ENCODE assay signal across 26 mouse cellular contexts in the genomic region with DNA sequence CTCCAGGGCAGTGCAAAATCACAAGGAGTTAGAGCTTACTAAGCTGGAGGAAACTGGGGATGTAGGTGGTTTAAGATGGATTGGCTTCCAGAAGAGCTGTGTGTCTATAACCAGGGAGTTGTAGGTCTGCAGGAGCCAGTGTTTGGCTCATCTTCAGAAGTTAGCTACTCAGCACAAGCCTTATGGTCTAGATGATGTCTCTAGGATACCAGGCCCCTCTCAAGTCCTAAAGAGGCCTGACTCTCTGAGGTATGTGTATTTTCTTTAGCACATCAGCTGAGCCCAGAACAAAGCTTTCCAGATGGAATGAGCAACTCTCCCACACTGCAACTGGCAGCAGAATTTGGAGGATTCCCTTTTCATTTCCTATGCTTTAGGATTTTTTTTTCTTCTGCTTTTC.
DNase-seq lines count a peak whose midpoint lies in the region; ATAC-seq and TF ChIP-seq lines count a peak whose summit lies in the region.
"Had no signal": no experiment of that assay in that cellular context is flagged by ENCODE, and none has a peak within 500 bp of the region (broad histone marks: within the 10 kb centered on the region; RNA-seq: fewer than 3 reads in every experiment).

No protein-coding gene starts in this region.

- H3K27me3 ChIP-seq in hindbrain, embryonic 13.5 days: no peaks in the 10 kb centered on the region
- H3K27me3 ChIP-seq: forebrain, embryonic 15.5 days; heart, embryonic 12.5 days; limb, embryonic 12.5 days; stomach, embryonic 15.5 days had no signal

- no peak overlapping the region for H3K4me3 ChIP-seq in left cerebral cortex, adult 2 months
- no peak overlapping the region for H3K4me3 ChIP-seq in hindbrain, embryonic 13.5 days
- H3K4me3 ChIP-seq: forebrain, embryonic 15.5 days; heart, embryonic 12.5 days; hindbrain, embryonic 10.5 days; limb, embryonic 12.5 days; stomach, embryonic 15.5 days had no signal

- H3K9me3 ChIP-seq in hindbrain, embryonic 13.5 days: no peaks in the 10 kb centered on the region
- H3K9me3 ChIP-seq: forebrain, embryonic 15.5 days; heart, embryonic 12.5 days; hindbrain, embryonic 10.5 days; limb, embryonic 12.5 days; stomach, embryonic 15.5 days had no signal

- H3K9ac ChIP-seq in hindbrain, embryonic 13.5 days: no peak overlapping the region
- H3K9ac ChIP-seq: forebrain, embryonic 15.5 days; heart, embryonic 12.5 days; limb, embryonic 12.5 days; liver, postnatal 0 days; stomach, embryonic 15.5 days had no signal

- ATAC-seq in hindbrain, embryonic 13.5 days (ENCODE audit: low FRiP score): no peak
- ATAC-seq: forebrain, embryonic 15.5 days; hindbrain, postnatal 0 days; intestine, embryonic 16.5 days; liver, postnatal 0 days; lung, postnatal 0 days had no signal

- intact Hi-C loops in left cerebral cortex, adult 2 months (cut with DNase I): loop anchor here (5.0 to 10.0 kb wide), 3 partner anchors 291 to 676 kb away; no protein-coding TSS in a partner anchor
- intact Hi-C loops in left cerebral cortex, postnatal 25 days (cut with DNase I): loop anchor here (1.0 kb wide), 1 partner anchor 80 kb away; no protein-coding TSS in a partner anchor

- TF ChIP-seq CTCF in left cerebral cortex, adult 2 months (IDR thresholded peaks at IDR 0.05): no peak

- no peak overlapping the region for H3K4me2 ChIP-seq in hindbrain, embryonic 13.5 days
- H3K4me2 ChIP-seq: forebrain, embryonic 15.5 days; heart, embryonic 12.5 days; limb, embryonic 12.5 days; liver, embryonic 11.5 days; stomach, embryonic 15.5 days had no signal

- H3K4me1 ChIP-seq in hindbrain, embryonic 13.5 days (replicated peaks): no peaks in the 10 kb centered on the region
- H3K4me1 ChIP-seq: forebrain, embryonic 15.5 days; heart, embryonic 12.5 days; hindbrain, embryonic 10.5 days; limb, embryonic 12.5 days; stomach, embryonic 15.5 days had no signal

- DNase-seq in frontal cortex, postnatal 36 days (ENCODE audit: low spot score in 2 of 2): peak; percentile 16 to 70
- DNase-seq in frontal cortex, postnatal 14 days (ENCODE audit: low spot score in 2 of 2): no peak
- peak in 1 of 2 experiments; percentile 26 for DNase-seq in left cerebral cortex, adult 2 months (ENCODE audit: extremely low spot score in 1 of 2, low spot score in 2 of 2)
- DNase-seq in left cerebral cortex, adult 11 months (ENCODE audit: low spot score): no peak
- DNase-seq in left cerebral cortex, postnatal 25 days (ENCODE audit: low spot score in 2 of 2): peak; percentile 37 to 90
- no peak for DNase-seq in B cell, adult 2 months
- DNase-seq: adrenal gland, postnatal 36 days; cerebellum, adult 11 months; cerebellum, adult 9-11 months; heart, postnatal 10 days; kidney, adult 9 months; kidney, postnatal 14 days; liver, postnatal 0 days; thymus, adult 18-20 months; thymus, postnatal 36 days had no signal

- peak overlapping the region; percentile 28; the same call in 1 of the 2 replicates for H3K27ac ChIP-seq in left cerebral cortex, adult 2 months
- no peak overlapping the region for H3K27ac ChIP-seq in hindbrain, embryonic 13.5 days
- H3K27ac ChIP-seq: forebrain, embryonic 15.5 days; hindbrain, embryonic 10.5 days; hindbrain, postnatal 0 days; limb, embryonic 12.5 days; macrophage; stomach, embryonic 15.5 days had no signal

- H3K36me3 ChIP-seq in hindbrain, embryonic 13.5 days: no peaks in the 10 kb centered on the region
- H3K36me3 ChIP-seq: forebrain, embryonic 15.5 days; heart, embryonic 12.5 days; hindbrain, embryonic 10.5 days; limb, embryonic 12.5 days; stomach, embryonic 15.5 days had no signal

Comparison
In these comparisons a context has a peak if more than half of its experiments do, and no peak if none do; other contexts are left out.
1. DNase-seq: peak in frontal cortex, postnatal 36 days (2 of 2) and left cerebral cortex, postnatal 25 days (2 of 2); none in frontal cortex, postnatal 14 days (0 of 2), left cerebral cortex, adult 11 months (single experiment) and B cell, adult 2 months (0 of 2).